Mouse (Mus musculus) thymus, adult 2 months (tissue): ENCODE measurements around the gene P4ha2. TPM values are rescaled to one million over a fixed set of nuclear protein-coding genes. Genes with fewer than 3 reads are reported as not detected.
A peak's percentile ranks its signal among the peaks of the same experiment; 100 is the strongest.

Experiments
- DNase-seq: peaks from one replicate; pipeline ENCODE4 v3.0.0; 2021
- H3K27ac ChIP-seq: fragments of 200-500 bp; 2 replicates; pipeline ENCODE4 v1.5.1; 2012; ENCODE audit warnings: low read length, control low read depth; ENCODE audit not compliant: control insufficient read depth, insufficient read depth
- H3K27me3 ChIP-seq: fragments of 200-500 bp; 2 replicates; pipeline ENCODE4 v1.6.1; 2012; ENCODE audit warnings: mild to moderate bottlenecking, low read length, moderate library complexity, mixed read lengths; ENCODE audit not compliant: control insufficient read depth, insufficient read depth
- H3K36me3 ChIP-seq: fragments of 200-500 bp; 2 replicates; pipeline ENCODE4 v1.6.1; 2012; ENCODE audit warnings: mild to moderate bottlenecking, low read length, moderate library complexity; ENCODE audit not compliant: control insufficient read depth, insufficient read depth
- H3K4me1 ChIP-seq: fragments of 200-500 bp; replicated peaks from 2 replicates; pipeline ENCODE4 v1.6.1; 2012; ENCODE audit warnings: low read length; ENCODE audit not compliant: control insufficient read depth, insufficient read depth
- H3K4me3 ChIP-seq: fragments of 200-500 bp; 2 replicates; pipeline ENCODE4 v1.5.1; 2012; ENCODE audit warnings: mild to moderate bottlenecking, low read length, control low read depth, moderate library complexity; ENCODE audit not compliant: control insufficient read depth, insufficient read depth
- CTCF ChIP-seq: fragments of 200-500 bp; IDR thresholded peaks from 2 replicates; pipeline ENCODE4 v1.5.1; 2012; ENCODE audit warnings: mild to moderate bottlenecking, control low read depth, low read length, moderate library complexity, borderline replicate concordance; ENCODE audit not compliant: control insufficient read depth, poor library complexity, insufficient read depth; ENCODE audit errors: extremely low read depth
- POLR2A ChIP-seq: fragments of 200-500 bp; IDR thresholded peaks from 2 replicates; pipeline ENCODE4 v1.6.1; 2012; ENCODE audit warnings: mild to moderate bottlenecking, low read length, control low read depth, moderate library complexity; ENCODE audit not compliant: control insufficient read depth, poor library complexity, insufficient read depth; ENCODE audit errors: extremely low read depth
- WGBS: fragments of 180-500 bp; shearing (Covaris S2); methylation state at CpG from one replicate; pipeline ENCODE4 v1.1.7; 2018; 5-methylcytosine and 5-hydroxymethylcytosine counted together
- polyA plus RNA-seq: library from polyadenylated mRNA; depleted of rRNA; stranded (reverse); fragments of >200 nt; gene quantifications from 2 replicates; pipeline ENCODE4 v1.2.3, GENCODE M21; 2012

The P4ha2 gene
- polyA plus RNA-seq, 1 experiment, result 4.6 TPM

GRCm38 (mm10) chr11:54062086-54062752 lies 37.7 kb upstream of the P4ha2 start:
- TF ChIP-seq CTCF (no peak), POLR2A (no peak)
- Histone ChIP-seq H3K27me3 (no peaks in the 10 kb centered on the region; the same call in 1 of the 2 replicates), H3K4me3 (no peak overlapping the region), H3K36me3 (no peaks in the 10 kb centered on the region), H3K4me1 (peaks cover 80% of the 10 kb centered on the region), H3K27ac (peak overlapping the region; percentile 41; the same call in 1 of the 2 replicates)
- no peak for DNase-seq
- WGBS, result 50% methylated on average over 12 of the region's 12 CpGs

GRCm38 (mm10) chr11:54062753-54063471 lies 37.0 kb upstream of the P4ha2 start:
- peaks cover 76% of the 10 kb centered on the region for H3K4me1 ChIP-seq
- H3K4me3 ChIP-seq, result no peak overlapping the region
- H3K36me3 ChIP-seq, result no peaks in the 10 kb centered on the region
- TF ChIP-seq POLR2A, result no peak
- H3K27me3 ChIP-seq, result no peaks in the 10 kb centered on the region; the same call in 1 of the 2 replicates
- 12% methylated on average over 9 of the region's 9 CpGs for WGBS
- peak; percentile 50 for DNase-seq
- H3K27ac ChIP-seq, result peak overlapping the region; percentile 59

DNA sequence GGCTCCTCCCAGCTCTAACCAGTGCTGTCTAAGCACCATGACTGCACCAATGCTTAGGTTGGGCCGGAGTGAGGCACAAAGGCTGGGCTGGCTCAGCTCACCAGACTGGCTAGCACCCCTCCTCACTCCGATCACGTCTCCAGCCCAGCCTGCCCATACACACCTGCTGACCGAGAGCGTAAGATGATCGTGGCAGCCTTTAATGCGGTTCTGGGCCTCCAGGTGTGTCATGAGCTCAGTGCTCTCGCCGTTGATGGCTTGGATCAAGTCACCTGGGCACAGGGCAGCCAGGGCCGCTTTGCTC lies 36.5 kb upstream of the P4ha2 start:
- H3K27me3 ChIP-seq, result peaks cover 4% of the 10 kb centered on the region; the same call in 1 of the 2 replicates
- TF ChIP-seq CTCF (0 out of 2 replicates have a peak, but pooled peaks have one; percentile 20), POLR2A (no peak)
- 7% methylated on average over 10 of the region's 10 CpGs for WGBS

DNA sequence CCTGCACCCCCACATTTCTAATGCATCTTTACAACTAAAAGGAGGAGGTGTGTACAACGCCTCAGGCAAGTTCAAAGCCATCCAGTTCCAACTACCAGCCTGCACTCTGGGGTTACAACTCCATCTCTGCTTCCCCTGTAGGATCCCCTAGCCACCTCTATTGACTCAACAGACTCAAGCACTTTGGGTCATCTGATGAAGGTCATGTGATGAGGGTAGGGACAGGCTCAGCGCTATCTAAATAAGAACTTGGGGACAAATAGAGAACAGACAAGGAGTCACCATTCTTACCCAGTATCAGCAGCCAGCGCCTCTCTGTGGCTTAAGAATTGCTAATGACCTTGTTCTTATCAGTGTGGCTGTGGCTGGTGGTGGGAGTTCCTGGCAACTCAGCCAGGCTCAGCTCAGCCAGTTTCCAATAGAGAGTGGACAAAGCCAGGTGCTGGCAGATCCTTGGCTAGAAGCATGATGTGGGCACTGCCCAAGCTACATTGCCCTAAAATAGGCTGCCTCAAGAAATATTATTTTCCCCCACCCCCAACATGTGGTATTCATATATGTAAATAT lies 35.4 kb upstream of the P4ha2 start:
- Histone ChIP-seq H3K36me3 (no peaks in the 10 kb centered on the region), H3K4me3 (no peak overlapping the region), H3K27me3 (peaks cover 11% of the 10 kb centered on the region; the same call in 1 of the 2 replicates), H3K4me1 (peaks cover 74% of the 10 kb centered on the region), H3K27ac (no peak overlapping the region)
- WGBS, result 76% methylated on average over 3 of the region's 3 CpGs
- DNase-seq, result no peak
- TF ChIP-seq CTCF (no peak), POLR2A (no peak)

More for the DNA sequence above, 36.5 kb upstream of the P4ha2 start:
- H3K4me1 ChIP-seq, result peaks cover 75% of the 10 kb centered on the region
- peak overlapping the region; percentile 59 for H3K27ac ChIP-seq
- DNase-seq, result no peak
- H3K4me3 ChIP-seq, result no peak overlapping the region
- H3K36me3 ChIP-seq, result no peaks in the 10 kb centered on the region

- no peaks in the 10 kb centered on the region for H3K36me3 ChIP-seq
- 49% methylated on average over 12 of the region's 12 CpGs for WGBS
- H3K27me3 ChIP-seq, result peaks cover 11% of the 10 kb centered on the region; the same call in 1 of the 2 replicates
- no peak for DNase-seq
- no peak overlapping the region for H3K27ac ChIP-seq
- H3K4me1 ChIP-seq, result peaks cover 72% of the 10 kb centered on the region
- no peak overlapping the region for H3K4me3 ChIP-seq
- no peak for TF ChIP-seq CTCF
These were observed 34.6 kb upstream of the P4ha2 start for GRCm38 (mm10) chr11:54065106-54065914.

- peaks cover 72% of the 10 kb centered on the region for H3K4me1 ChIP-seq
- peaks cover 11% of the 10 kb centered on the region; the same call in 1 of the 2 replicates for H3K27me3 ChIP-seq
- H3K27ac ChIP-seq, result no peak overlapping the region
- no peak overlapping the region for H3K4me3 ChIP-seq
- no peaks in the 10 kb centered on the region for H3K36me3 ChIP-seq
- TF ChIP-seq POLR2A, result no peak
- TF ChIP-seq CTCF, result no peak
- DNase-seq, result no peak
- WGBS, result 84% methylated on average over 4 of the region's 4 CpGs
These were observed 34.0 kb upstream of the P4ha2 start for GRCm38 (mm10) chr11:54065915-54066178.
